Mouse (Mus musculus) embryonic fibroblast, embryonic 13.5 days (primary cell): ENCODE data around the gene Zfhx2.

Source experiments
- CTCF ChIP-seq: IDR thresholded peaks from 2 replicates; pipeline ENCODE4 v1.5.1; 2011; ENCODE audit warnings: mild to moderate bottlenecking, control low read depth, low read length, moderate library complexity, borderline replicate concordance; ENCODE audit not compliant: insufficient read depth
- POLR2A ChIP-seq: IDR thresholded peaks from 2 replicates; pipeline ENCODE4 v1.6.1; 2011; ENCODE audit warnings: low read depth, mild to moderate bottlenecking, control low read depth, low read length, moderate library complexity

DNA sequence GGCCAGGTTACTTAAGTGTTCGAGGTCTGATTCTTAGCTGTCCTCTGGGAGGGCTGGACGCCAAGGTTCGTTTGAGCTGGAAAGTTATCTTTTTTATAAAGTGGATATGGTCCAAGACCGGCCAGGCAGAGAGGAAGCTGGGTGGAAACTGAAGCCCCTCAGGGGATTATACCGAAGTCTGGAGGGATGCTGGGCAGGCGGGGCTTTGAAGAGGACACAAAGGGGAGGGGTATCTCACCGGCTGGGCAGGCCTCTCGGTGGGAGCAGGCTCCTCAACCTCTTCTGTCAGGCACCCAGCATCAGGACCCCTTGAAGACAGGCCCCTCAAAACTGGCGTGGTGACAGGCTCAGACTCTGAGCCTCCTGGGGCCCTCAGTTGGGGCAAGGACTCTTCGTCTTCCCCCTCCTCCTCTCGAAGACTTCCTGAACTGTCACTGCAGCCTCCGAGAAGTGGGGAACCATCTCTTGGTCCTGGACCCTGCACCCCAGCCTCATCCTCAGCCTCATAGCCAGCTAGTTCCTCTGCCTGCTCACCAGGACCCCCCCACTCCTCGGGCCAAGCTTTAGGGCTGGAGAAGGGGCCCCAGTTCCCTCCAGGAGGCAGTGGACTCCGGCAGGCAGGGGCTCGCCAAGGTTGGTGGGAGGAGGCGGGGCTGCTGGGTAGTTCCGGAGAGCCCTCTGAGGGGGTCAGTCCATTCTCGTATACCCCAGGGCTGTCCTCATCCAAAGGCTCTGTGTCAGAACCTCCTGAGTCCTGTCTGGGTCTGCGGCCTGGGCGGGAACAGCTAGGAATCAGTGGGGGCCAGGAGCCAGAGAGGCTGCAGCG is 17.1 kb upstream of the Zfhx2 start:
- TF ChIP-seq POLR2A: no peak
- no peak for TF ChIP-seq CTCF
